Mouse (Mus musculus) G1E (cell line): Measurements from ENCODE around the gene Nphs1. TPM values are rescaled to one million over a fixed set of nuclear protein-coding genes. Genes with fewer than 3 reads are reported as not detected.
"Not testable (repeated sequence)": the region's sequence is repeated elsewhere in the genome, so short reads cannot be mapped to it uniquely, and the experiment has no call there.

Experiments used
- ATAC-seq: 2 replicates; pipeline ENCODE4 v1.8.0; 2016; ENCODE audit warnings: mild to moderate bottlenecking; ENCODE audit not compliant: insufficient number of reproducible peaks, poor library complexity, low FRiP score, severe bottlenecking; ENCODE audit errors: extremely low read depth
- DNase-seq: peaks from one replicate; pipeline ENCODE4 v3.0.0; 2012; ENCODE audit warnings: low spot score
- H3K27me3 ChIP-seq: 2 replicates; pipeline ENCODE4 v1.6.1; 2012; ENCODE audit warnings: mild to moderate bottlenecking, low read length, inconsistent platforms; ENCODE audit not compliant: insufficient read depth
- H3K36me3 ChIP-seq: replicated peaks from 2 replicates; pipeline ENCODE3; 2012; ENCODE audit warnings: mild to moderate bottlenecking, inconsistent platforms
- H3K4me1 ChIP-seq: 2 replicates; pipeline ENCODE4 v1.6.1; 2012; ENCODE audit warnings: low read depth, low read length, inconsistent platforms, mixed read lengths; ENCODE audit not compliant: insufficient read depth
- H3K4me3 ChIP-seq: 2 replicates; pipeline ENCODE4 v1.5.1; 2012; ENCODE audit warnings: low read depth, mild to moderate bottlenecking, inconsistent platforms, low read length, moderate library complexity, mixed read lengths
- H3K9me3 ChIP-seq: replicated peaks from 2 replicates; pipeline ENCODE4 v1.6.1; 2012; ENCODE audit warnings: inconsistent platforms
- CTCF ChIP-seq: IDR thresholded peaks from 2 replicates; pipeline ENCODE4 v1.5.1; 2012; ENCODE audit warnings: low read depth, low read length, inconsistent platforms, mixed read lengths
- GATA1 ChIP-seq: IDR thresholded peaks from 2 replicates; pipeline ENCODE4 v1.6.1; 2012; ENCODE audit warnings: borderline replicate concordance, low read length, inconsistent platforms, mixed read lengths
- GATA2 ChIP-seq: IDR thresholded peaks from 2 replicates; pipeline ENCODE4 v1.6.1; 2012; ENCODE audit warnings: low read depth, low read length, inconsistent platforms, borderline replicate concordance
- POLR2AphosphoS5 ChIP-seq: IDR thresholded peaks from 2 replicates; pipeline ENCODE4 v1.6.1; 2012; ENCODE audit warnings: low read depth, low read length, inconsistent platforms; ENCODE audit not compliant: insufficient replicate concordance
- TAL1 ChIP-seq: conservative IDR thresholded peaks from 2 replicates; pipeline ENCODE4 v1.6.1; 2012; ENCODE audit warnings: low read depth, low read length, inconsistent platforms, mixed read lengths
- polyA plus RNA-seq: library from polyadenylated mRNA; stranded (reverse); fragments of >175 nt; gene quantifications from 2 replicates; pipeline ENCODE4 v1.2.3, GENCODE M21; 2012
- total RNA-seq, 2 experiments: library from RNA; stranded (forward) in 1 of 2; stranded (reverse) in 1 of 2; fragments of 200-1000 nt in 1 of 2; fragments of >200 nt in 1 of 2; fragmentation: Nextera tagmentation in 1 of 2; gene quantifications; 2 replicates each; pipeline ENCODE4 v1.2.3; 2014 to 2017

Nphs1 gene
- total and polyA plus RNA-seq, 3 experiments, result 0.11 TPM; not detected in 2

DNA sequence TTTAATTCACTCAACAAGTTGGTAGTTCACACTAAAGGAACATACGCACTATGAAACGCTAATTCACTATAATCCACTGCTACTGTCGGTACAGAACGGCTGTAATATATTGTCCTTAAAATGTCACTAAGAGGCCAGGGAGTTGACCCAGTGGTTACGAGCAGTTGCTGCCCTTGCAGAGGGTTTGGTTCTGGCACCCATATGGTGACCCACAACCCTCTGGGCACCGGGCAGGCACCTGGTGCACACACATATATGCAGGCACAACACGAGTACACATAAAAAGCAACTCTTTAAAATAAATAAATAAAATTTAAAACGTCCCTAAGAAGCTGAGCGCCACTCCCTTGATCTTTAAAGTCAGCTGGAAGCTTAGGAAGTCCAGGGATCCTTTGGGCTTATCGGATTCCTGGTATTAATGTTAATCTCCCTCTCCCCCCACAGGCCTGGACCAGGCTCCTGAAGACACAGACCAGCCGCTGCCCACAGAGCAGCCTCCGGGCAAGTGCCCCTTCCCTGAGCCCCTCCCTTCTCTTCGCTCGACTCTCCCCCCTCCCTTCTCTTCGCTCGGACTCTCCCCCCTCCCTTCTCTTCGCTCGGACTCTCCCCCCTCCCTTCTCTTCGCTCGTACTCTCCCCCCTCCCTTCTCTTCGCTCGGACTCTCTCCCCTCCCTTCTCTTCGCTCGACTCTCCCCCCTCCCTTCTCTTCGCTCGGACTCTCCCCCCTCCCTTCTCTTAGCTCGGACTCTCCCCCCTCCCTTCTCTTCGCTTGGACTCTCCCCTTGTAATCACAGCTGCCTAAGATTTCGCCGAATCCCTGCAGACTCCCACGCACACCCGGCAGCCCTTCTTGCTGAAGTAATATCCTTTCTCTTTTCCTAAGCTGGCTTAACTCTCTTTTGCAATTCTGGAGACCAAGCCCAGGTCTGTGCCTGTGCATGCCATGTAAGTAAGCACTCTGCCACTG lies 19.6 kb downstream of the Nphs1 start:
- Histone ChIP-seq H3K4me1 (no peaks in the 10 kb centered on the region), H3K9me3 (no peaks in the 10 kb centered on the region), H3K36me3 (no peaks in the 10 kb centered on the region), H3K4me3 (no peak overlapping the region), H3K27me3 (no peaks in the 10 kb centered on the region; the same call in 1 of the 2 replicates)
- ATAC-seq, result no peak
- no peak for TF ChIP-seq TAL1
- no peak for TF ChIP-seq POLR2AphosphoS5
- TF ChIP-seq CTCF, result no peak
- no peak for TF ChIP-seq GATA1
- TF ChIP-seq GATA2, result no peak
- DNase-seq, result no peak

DNA sequence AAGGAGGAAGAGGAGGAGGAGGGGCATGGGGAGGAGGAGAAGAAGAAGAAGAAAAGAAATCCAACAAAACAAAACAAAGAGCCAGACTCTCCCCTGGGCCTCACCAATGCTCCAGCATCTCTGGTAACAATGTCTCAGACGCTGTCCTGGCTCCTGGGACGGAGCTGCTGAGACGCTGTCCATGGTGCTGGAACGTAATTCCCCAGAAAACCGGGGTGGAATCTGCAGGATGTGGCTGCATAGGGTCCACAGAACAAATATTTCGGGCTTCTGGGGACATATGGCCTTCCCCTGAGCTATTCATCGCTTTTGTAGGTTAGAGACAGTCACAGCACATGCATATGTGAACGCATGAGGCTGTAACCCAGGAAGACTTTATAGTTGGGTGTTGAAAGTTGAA lies 26.1 kb downstream of the Nphs1 start:
- no peaks in the 10 kb centered on the region for H3K27me3 ChIP-seq
- ATAC-seq, result no peak

GRCm38 (mm10) chr7:30490251-30490956 lies 32.3 kb downstream of the Nphs1 start:
- no peaks in the 10 kb centered on the region for H3K4me1 ChIP-seq
- H3K36me3 ChIP-seq, result no peaks in the 10 kb centered on the region
- no peak overlapping the region for H3K4me3 ChIP-seq
- DNase-seq (no peak), ATAC-seq (no peak)
- H3K9me3 ChIP-seq, result no peaks in the 10 kb centered on the region
- TF ChIP-seq TAL1, result no peak
- peak; percentile 67 for TF ChIP-seq CTCF
- TF ChIP-seq GATA1, result no peak
- H3K27me3 ChIP-seq, result peaks cover 10% of the 10 kb centered on the region; the same call in 1 of the 2 replicates

More for the DNA sequence above, 26.1 kb downstream of the Nphs1 start:
- Histone ChIP-seq H3K4me1 (no peaks in the 10 kb centered on the region), H3K36me3 (no peaks in the 10 kb centered on the region), H3K4me3 (no peak overlapping the region), H3K9me3 (no peaks in the 10 kb centered on the region)
- DNase-seq, result peak; percentile 40
- no peak for TF ChIP-seq POLR2AphosphoS5
- no peak for TF ChIP-seq TAL1
- no peak for TF ChIP-seq GATA2
- no peak for TF ChIP-seq CTCF
- no peak for TF ChIP-seq GATA1

DNA sequence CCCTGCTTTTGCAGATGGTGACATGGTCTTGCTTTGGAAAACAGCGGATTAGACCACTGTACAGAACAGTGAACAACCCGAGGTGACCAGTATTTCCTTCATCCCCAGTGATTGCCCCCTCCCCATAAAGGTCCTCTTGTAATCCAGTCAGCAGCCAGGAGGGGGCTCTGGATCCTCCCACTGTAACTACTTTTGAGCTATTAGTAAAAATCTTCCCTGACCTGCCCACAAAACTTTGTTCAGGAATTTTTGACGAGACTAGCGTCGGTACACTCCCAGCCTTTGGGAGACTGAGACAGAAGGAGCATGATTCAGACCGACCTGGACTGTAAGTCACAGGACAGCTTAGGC lies 32.8 kb downstream of the Nphs1 start:
- H3K4me3 ChIP-seq, result no peak overlapping the region
- no peaks in the 10 kb centered on the region for H3K36me3 ChIP-seq
- TF ChIP-seq GATA2, result no peak
- TF ChIP-seq GATA1, result no peak
- no peaks in the 10 kb centered on the region for H3K4me1 ChIP-seq
- H3K9me3 ChIP-seq, result no peaks in the 10 kb centered on the region
- H3K27me3 ChIP-seq, result peaks cover 10% of the 10 kb centered on the region; the same call in 1 of the 2 replicates
- DNase-seq, result no peak
- ATAC-seq, result no peak

DNA sequence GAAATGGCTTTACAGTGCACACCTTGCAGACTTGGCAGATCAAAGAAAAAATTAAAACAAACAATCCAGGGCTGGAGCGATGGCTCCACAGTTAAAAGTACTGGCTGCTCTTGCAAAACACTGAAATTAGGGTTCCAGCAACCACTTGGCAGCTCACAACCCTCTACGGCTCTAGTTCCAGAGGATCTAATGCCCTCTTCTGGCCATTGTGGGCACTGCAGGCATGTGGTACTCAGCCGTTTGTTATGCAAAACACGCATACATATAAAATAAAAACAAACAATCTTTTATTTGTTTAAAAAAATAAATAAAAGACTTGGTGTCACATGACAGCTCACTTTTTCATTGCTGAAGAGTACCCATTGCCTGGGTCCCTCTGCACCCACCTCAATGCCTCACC lies 34.6 kb downstream of the Nphs1 start:
- TF ChIP-seq GATA2 (no peak), CTCF (peak; percentile 70)
- H3K36me3 ChIP-seq, result no peaks in the 10 kb centered on the region
- H3K27me3 ChIP-seq, result peaks cover 12% of the 10 kb centered on the region; the same call in 1 of the 2 replicates
- H3K9me3 ChIP-seq, result no peaks in the 10 kb centered on the region
- H3K4me3 ChIP-seq, result no peak overlapping the region
- DNase-seq (peak; percentile 26), ATAC-seq (no peak)
- H3K4me1 ChIP-seq, result no peaks in the 10 kb centered on the region

DNA sequence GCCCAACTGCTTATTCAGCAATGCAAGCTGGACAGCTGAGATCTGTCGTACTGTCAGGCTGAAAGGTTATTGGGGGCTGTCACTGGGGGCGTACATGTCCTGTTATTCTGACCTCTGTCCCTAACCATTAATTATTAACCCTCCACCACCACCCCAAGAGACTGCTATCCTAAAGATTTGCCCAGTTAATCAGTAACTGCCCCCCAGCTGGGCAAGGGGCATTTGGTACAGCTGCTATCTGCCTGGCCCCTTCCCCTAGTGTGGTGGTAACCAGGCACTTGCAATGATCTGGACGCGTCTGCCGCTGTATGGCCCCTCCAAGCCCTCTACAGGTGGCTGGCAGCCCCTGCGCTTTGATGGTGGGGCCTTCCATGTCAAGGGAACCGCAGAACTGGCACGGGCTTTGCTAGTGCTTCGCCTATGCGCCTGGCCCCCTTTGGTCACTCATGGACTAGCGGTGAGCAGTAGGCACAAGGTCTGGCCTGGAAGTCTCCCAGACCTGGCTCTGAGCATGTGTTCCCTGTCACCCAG lies 35.4 kb downstream of the Nphs1 start, which contains the start of gene Prodh2:
Gene Prodh2 (plus strand): TSS at position 222 of the 531 bp plus-strand sequence.
- DNase-seq (no peak), ATAC-seq (no peak)
- Histone ChIP-seq H3K9me3 (no peaks in the 10 kb centered on the region), H3K36me3 (no peaks in the 10 kb centered on the region), H3K27me3 (peaks cover 12% of the 10 kb centered on the region; the same call in 1 of the 2 replicates), H3K4me1 (no peaks in the 10 kb centered on the region), H3K4me3 (no peak within 1 kb of the TSS)
- no peak for TF ChIP-seq TAL1
- no peak for TF ChIP-seq CTCF
- TF ChIP-seq GATA1, result no peak
- no peak for TF ChIP-seq GATA2
- TF ChIP-seq POLR2AphosphoS5, result no peak

DNA sequence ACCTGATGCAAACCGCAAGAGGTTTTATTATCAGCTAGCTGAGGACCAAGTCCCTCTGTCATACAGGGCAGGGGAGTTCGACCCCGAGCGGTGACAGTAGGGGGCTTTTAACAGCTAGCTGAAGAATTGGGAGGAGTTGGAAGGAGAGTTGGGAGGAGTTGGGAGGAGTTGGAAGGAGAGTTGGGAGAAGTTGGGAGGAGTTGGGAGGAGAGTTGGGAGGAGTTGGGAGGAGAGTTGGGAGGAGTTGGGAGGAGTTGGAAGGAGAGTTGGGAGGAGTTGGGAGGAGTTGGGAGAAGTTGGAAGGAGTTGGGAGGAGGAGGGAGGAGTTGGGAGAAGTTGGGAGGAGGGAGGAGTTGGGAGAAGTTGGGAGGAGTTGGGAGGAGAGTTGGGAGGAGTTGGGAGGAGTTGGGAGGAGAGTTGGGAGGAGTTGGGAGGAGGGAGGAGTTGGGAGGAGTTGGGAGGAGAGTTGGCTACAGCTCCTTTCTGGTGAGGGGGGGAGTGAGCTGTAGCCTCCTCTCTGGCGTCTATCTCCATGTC lies 37.5 kb downstream of the Nphs1 start:
- not testable (repeated sequence) for H3K9me3 ChIP-seq, DNase-seq, H3K4me1 ChIP-seq, ATAC-seq, H3K36me3 ChIP-seq, H3K4me3 ChIP-seq
- peaks cover 12% of the 10 kb centered on the region; the same call in 1 of the 2 replicates for H3K27me3 ChIP-seq

DNA sequence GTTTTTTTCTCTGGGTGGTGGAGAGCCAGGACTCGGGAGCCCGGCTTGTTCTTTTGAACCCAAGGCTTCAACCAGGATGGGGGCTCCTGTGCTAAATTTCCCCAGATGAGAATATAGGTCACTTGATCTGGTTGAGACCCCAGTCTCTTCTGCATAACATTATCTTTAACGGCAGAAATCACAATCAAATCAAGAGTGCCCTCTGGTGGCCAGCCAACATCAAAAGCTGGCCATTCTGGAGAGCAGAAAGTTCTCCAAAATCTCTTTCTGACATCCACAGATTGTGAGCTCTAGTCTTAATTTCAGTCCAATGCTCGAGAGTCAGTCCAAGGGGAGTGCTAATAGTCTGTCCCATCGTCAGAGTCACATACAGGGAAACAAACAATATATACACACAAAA lies 43.0 kb downstream of the Nphs1 start:
- ATAC-seq, H3K4me3 ChIP-seq: not testable (repeated sequence)

More for the DNA sequence above, 43.0 kb downstream of the Nphs1 start:
- H3K27me3 ChIP-seq, H3K36me3 ChIP-seq, H3K9me3 ChIP-seq, H3K4me1 ChIP-seq, DNase-seq: not testable (repeated sequence)
